Mouse (Mus musculus) midbrain, embryonic 13.5 days (tissue): ENCODE measurements around the gene Polr3gl. TPM values are rescaled to one million over a fixed set of nuclear protein-coding genes. Genes with fewer than 3 reads are reported as not detected.
A peak's percentile ranks its signal among the peaks of the same experiment; 100 is the strongest.

ENCODE experiments used
- ATAC-seq: fragments of 200-750 bp; cut with Nextera tagmentation; 2 replicates; pipeline ENCODE4 v1.8.0; 2017; ENCODE audit warnings: mild to moderate bottlenecking, moderate TSS enrichment, moderate library complexity
- H3K27ac ChIP-seq: fragments of 300-500 bp; sonication (generic); 2 replicates; pipeline ENCODE4 v1.5.1; 2015; ENCODE audit warnings: inconsistent platforms, mild to moderate bottlenecking, moderate library complexity
- H3K27me3 ChIP-seq: fragments of 300-500 bp; sonication (generic); 2 replicates; pipeline ENCODE4 v1.6.1; 2015; ENCODE audit warnings: mild to moderate bottlenecking, inconsistent platforms
- H3K36me3 ChIP-seq: fragments of 300-500 bp; sonication (generic); 2 replicates; pipeline ENCODE4 v1.6.1; 2015; ENCODE audit warnings: mild to moderate bottlenecking, inconsistent platforms
- H3K4me1 ChIP-seq: fragments of 300-500 bp; sonication (generic); replicated peaks from 2 replicates; pipeline ENCODE4 v1.6.1; 2015; ENCODE audit warnings: inconsistent platforms
- H3K4me2 ChIP-seq: fragments of 300-500 bp; sonication (generic); replicated peaks from 2 replicates; pipeline ENCODE4 v1.6.1; 2015; ENCODE audit warnings: moderate library complexity, mild to moderate bottlenecking, inconsistent platforms
- H3K4me3 ChIP-seq: fragments of 300-500 bp; sonication (generic); replicated peaks from 2 replicates; pipeline ENCODE4 v1.5.1; 2015; ENCODE audit warnings: mild to moderate bottlenecking, inconsistent platforms
- H3K9ac ChIP-seq: fragments of 300-500 bp; sonication (generic); replicated peaks from 2 replicates; pipeline ENCODE4 v1.6.1; 2015; ENCODE audit warnings: mild to moderate bottlenecking, inconsistent platforms
- H3K9me3 ChIP-seq: fragments of 300-500 bp; sonication (generic); 2 replicates; pipeline ENCODE4 v1.6.1; 2016; ENCODE audit warnings: mild to moderate bottlenecking, inconsistent platforms
- WGBS: fragments of 180-500 bp; shearing (Covaris S2); methylation state at CpG from one replicate; pipeline ENCODE4 v1.1.7; 2015; 5-methylcytosine and 5-hydroxymethylcytosine counted together
- polyA plus RNA-seq: library from polyadenylated mRNA; unstranded; fragments of >200 nt; fragmentation: Nextera tagmentation; extraction: Ambion mirVana; gene quantifications from 2 replicates; pipeline ENCODE4 v1.2.1, GENCODE M21; 2015

Gene Polr3gl
- polyA plus RNA-seq, 1 experiment from 2014 or later = 42.0 TPM

GRCm38 (mm10) chr3:96558668-96559196 lies 35.2 kb downstream of the Polr3gl start:
- Histone ChIP-seq H3K4me2 (peak overlapping the region; percentile 82), H3K27me3 (no peaks in the 10 kb centered on the region), H3K9ac (peak overlapping the region; percentile 57), H3K9me3 (no peaks in the 10 kb centered on the region), H3K4me1 (peaks cover 53% of the 10 kb centered on the region), H3K27ac (no peak overlapping the region), H3K36me3 (peaks cover 21% of the 10 kb centered on the region), H3K4me3 (peak overlapping the region; percentile 60)
- no peak for ATAC-seq
- 41% methylated on average over 10 of the region's 10 CpGs for WGBS

- Histone ChIP-seq H3K27me3 (no peaks in the 10 kb centered on the region), H3K9ac (peak overlapping the region; percentile 57), H3K9me3 (no peaks in the 10 kb centered on the region), H3K27ac (peak overlapping the region; percentile 51), H3K4me1 (peaks cover 53% of the 10 kb centered on the region), H3K36me3 (peaks cover 21% of the 10 kb centered on the region), H3K4me2 (peak overlapping the region; percentile 82), H3K4me3 (peak overlapping the region; percentile 60)
- no peak for ATAC-seq
- WGBS = under 1% methylated on average over 17 of the region's 17 CpGs
These were observed 35.8 kb downstream of the Polr3gl start for GRCm38 (mm10) chr3:96558159-96558558.

DNA sequence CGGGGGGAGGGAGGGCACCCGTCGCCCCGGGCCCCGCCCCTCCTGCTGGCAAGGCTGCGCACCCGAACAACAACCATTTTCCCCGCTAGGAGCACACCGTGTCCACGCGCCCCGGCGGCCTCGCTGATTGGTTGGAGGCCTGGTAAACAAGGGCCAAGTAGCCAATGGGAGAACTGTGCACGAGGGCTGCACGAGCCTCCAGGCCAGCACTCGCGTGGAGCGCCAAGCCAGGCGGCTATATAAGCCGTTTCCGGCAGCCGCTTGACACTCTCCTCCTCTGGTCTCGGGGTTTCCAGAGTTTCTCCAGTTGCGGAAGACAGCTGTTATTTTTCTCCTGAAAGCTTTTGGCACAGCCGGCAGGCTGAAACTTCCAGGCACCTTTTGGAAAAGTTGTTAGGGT lies 36.3 kb downstream of the Polr3gl start, which contains the start of gene Txnip:
Txnip (plus strand) TSS at position 264 of the 400 bp plus-strand sequence.
- WGBS = under 1% methylated on average over 26 of the region's 26 CpGs
- ATAC-seq = peak; percentile 100
- Histone ChIP-seq H3K36me3 (peaks cover 21% of the 10 kb centered on the region), H3K9ac (peak within 1 kb of the TSS; percentile 69), H3K4me2 (peak within 1 kb of the TSS; percentile 82), H3K4me3 (peak within 1 kb of the TSS; percentile 60), H3K9me3 (no peaks in the 10 kb centered on the region), H3K27ac (peak within 1 kb of the TSS; percentile 74), H3K27me3 (no peaks in the 10 kb centered on the region), H3K4me1 (peaks cover 53% of the 10 kb centered on the region)

GRCm38 (mm10) chr3:96556651-96557635 lies 37.0 kb downstream of the Polr3gl start:
- no peaks in the 10 kb centered on the region for H3K9me3 ChIP-seq
- H3K4me2 ChIP-seq = peak overlapping the region; percentile 82
- peaks cover 53% of the 10 kb centered on the region for H3K4me1 ChIP-seq
- peak overlapping the region; percentile 74 for H3K27ac ChIP-seq
- peak overlapping the region; percentile 60 for H3K4me3 ChIP-seq
- 0 out of 2 replicates have a peak, but pooled peaks have one; percentile 9 for ATAC-seq
- peaks cover 21% of the 10 kb centered on the region for H3K36me3 ChIP-seq
- H3K9ac ChIP-seq = peak overlapping the region; percentile 69
- no peaks in the 10 kb centered on the region for H3K27me3 ChIP-seq
- WGBS = 7% methylated on average over 22 of the region's 22 CpGs

- no peak overlapping the region for H3K4me3 ChIP-seq
- 86% methylated on average over 15 of the region's 15 CpGs for WGBS
- no peaks in the 10 kb centered on the region for H3K9me3 ChIP-seq
- peak overlapping the region; percentile 82; the same call in 1 of the 2 replicates for H3K4me2 ChIP-seq
- H3K27ac ChIP-seq = peak overlapping the region; percentile 65
- H3K9ac ChIP-seq = no peak overlapping the region
- no peaks in the 10 kb centered on the region for H3K27me3 ChIP-seq
- H3K4me1 ChIP-seq = peaks cover 46% of the 10 kb centered on the region
- H3K36me3 ChIP-seq = peaks cover 17% of the 10 kb centered on the region
- ATAC-seq = no peak
These were observed 37.9 kb downstream of the Polr3gl start for GRCm38 (mm10) chr3:96555999-96556614.

GRCm38 (mm10) chr3:96555041-96555596 lies 38.9 kb downstream of the Polr3gl start:
- Histone ChIP-seq H3K27me3 (no peaks in the 10 kb centered on the region), H3K27ac (peak overlapping the region; percentile 65), H3K4me2 (0 out of 2 replicates have a peak overlapping the region, but pooled peaks have one; percentile 2), H3K4me3 (no peak overlapping the region), H3K4me1 (peaks cover 37% of the 10 kb centered on the region), H3K9me3 (no peaks in the 10 kb centered on the region), H3K9ac (peak overlapping the region; percentile 28; the same call in 1 of the 2 replicates), H3K36me3 (peaks cover 7% of the 10 kb centered on the region)
- WGBS = 48% methylated on average over 12 of the region's 12 CpGs
- ATAC-seq = peak; percentile 22

DNA sequence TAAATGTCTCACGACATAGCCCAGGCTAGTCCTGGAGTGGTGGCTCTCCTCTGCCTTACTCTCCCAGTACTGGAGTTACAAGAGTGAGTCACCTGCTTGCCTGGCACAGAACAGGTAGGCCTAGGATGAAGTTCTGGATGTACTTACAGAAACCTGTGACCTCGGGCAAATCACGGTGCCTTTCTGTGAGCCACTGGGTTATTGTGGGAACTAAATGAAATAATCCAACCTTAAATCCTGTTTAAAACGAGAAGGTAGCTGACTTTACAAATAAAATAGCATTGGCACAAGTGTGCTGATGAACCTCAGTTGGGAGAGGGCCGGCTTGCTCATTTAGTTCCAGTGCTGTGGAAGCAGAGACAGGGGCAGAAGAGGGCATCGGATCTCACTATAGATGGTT lies 39.7 kb downstream of the Polr3gl start:
- Histone ChIP-seq H3K27ac (no peak overlapping the region), H3K4me2 (no peak overlapping the region), H3K4me1 (peaks cover 28% of the 10 kb centered on the region), H3K36me3 (no peaks in the 10 kb centered on the region), H3K9me3 (no peaks in the 10 kb centered on the region), H3K27me3 (no peaks in the 10 kb centered on the region), H3K9ac (no peak overlapping the region), H3K4me3 (no peak overlapping the region)
- WGBS = 79% methylated on average over 6 of the region's 6 CpGs
- ATAC-seq = no peak

DNA sequence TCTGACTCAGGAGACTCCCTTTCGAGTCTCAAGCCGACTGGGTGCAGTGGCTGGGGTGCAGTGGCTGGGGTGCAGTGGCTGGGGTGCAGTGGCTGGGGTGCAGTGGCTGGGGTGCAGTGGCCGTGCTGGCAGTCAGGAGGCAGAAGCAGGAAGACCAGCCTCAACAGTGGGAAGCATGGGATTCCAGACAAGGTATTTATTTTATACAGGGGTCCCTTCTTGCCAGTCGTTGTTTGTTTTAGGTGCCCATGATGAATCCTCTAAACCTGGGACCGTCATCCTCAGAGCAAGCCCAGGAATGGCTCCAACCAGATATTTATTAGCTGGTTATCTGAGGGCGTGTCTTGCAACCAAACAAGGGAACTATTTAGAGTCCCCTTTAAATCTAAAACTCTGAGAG lies 40.4 kb downstream of the Polr3gl start:
- H3K4me2 ChIP-seq = no peak overlapping the region
- WGBS = 88% methylated on average over 6 of the region's 6 CpGs

GRCm38 (mm10) chr3:96551890-96552289 lies 42.1 kb downstream of the Polr3gl start:
- 77% methylated on average over 7 of the region's 7 CpGs for WGBS
- Histone ChIP-seq H3K9ac (no peak overlapping the region), H3K27me3 (no peaks in the 10 kb centered on the region), H3K36me3 (no peaks in the 10 kb centered on the region), H3K4me2 (no peak overlapping the region), H3K9me3 (no peaks in the 10 kb centered on the region), H3K27ac (no peak overlapping the region), H3K4me3 (no peak overlapping the region), H3K4me1 (peaks cover 21% of the 10 kb centered on the region)
- ATAC-seq = no peak

More for the DNA sequence above, 40.4 kb downstream of the Polr3gl start:
- Histone ChIP-seq H3K27ac (no peak overlapping the region), H3K27me3 (no peaks in the 10 kb centered on the region), H3K36me3 (no peaks in the 10 kb centered on the region), H3K4me3 (no peak overlapping the region), H3K9ac (no peak overlapping the region), H3K4me1 (peaks cover 21% of the 10 kb centered on the region), H3K9me3 (no peaks in the 10 kb centered on the region)
- no peak for ATAC-seq

- H3K4me1 ChIP-seq = peaks cover 14% of the 10 kb centered on the region; the same call in 1 of the 2 replicates
- H3K9me3 ChIP-seq = no peaks in the 10 kb centered on the region
- no peak overlapping the region for H3K27ac ChIP-seq
- ATAC-seq = no peak
- no peak overlapping the region for H3K9ac ChIP-seq
- H3K27me3 ChIP-seq = no peaks in the 10 kb centered on the region
- no peak overlapping the region for H3K4me2 ChIP-seq
- 17% methylated on average over 8 of the region's 8 CpGs for WGBS
- no peak overlapping the region for H3K4me3 ChIP-seq
- no peaks in the 10 kb centered on the region for H3K36me3 ChIP-seq
These were observed 42.8 kb downstream of the Polr3gl start for GRCm38 (mm10) chr3:96551203-96551602.

GRCm38 (mm10) chr3:96549346-96549745 lies 44.6 kb downstream of the Polr3gl start:
- H3K4me2 ChIP-seq = no peak overlapping the region
- H3K27ac ChIP-seq = no peak overlapping the region
- 0 out of 2 replicates have a peak, but pooled peaks cover 3% of the 10 kb centered on the region for H3K27me3 ChIP-seq
- no peak overlapping the region for H3K4me3 ChIP-seq
- 83% methylated on average over 5 of the region's 5 CpGs for WGBS
- no peaks in the 10 kb centered on the region for H3K36me3 ChIP-seq
- ATAC-seq = no peak
- no peak overlapping the region for H3K9ac ChIP-seq
- 0 out of 2 replicates have a peak, but pooled peaks cover 5% of the 10 kb centered on the region for H3K4me1 ChIP-seq
- H3K9me3 ChIP-seq = no peaks in the 10 kb centered on the region
